Mouse (Mus musculus) heart, embryonic 11.5 days (tissue): ENCODE measurements around the gene Bcl2. TPM values are rescaled to one million over a fixed set of nuclear protein-coding genes. Genes with fewer than 3 reads are reported as not detected.
A peak's percentile ranks its signal among the peaks of the same experiment; 100 is the strongest.
"Not testable (repeated sequence)": the region's sequence is repeated elsewhere in the genome, so short reads cannot be mapped to it uniquely, and the experiment has no call there.

Experiments used
- ATAC-seq: fragments of 200-750 bp; cut with Nextera tagmentation; replicated peaks from 2 replicates; pipeline ENCODE4 v1.8.0; 2017; ENCODE audit warnings: moderate library complexity; ENCODE audit not compliant: insufficient number of reproducible peaks, low FRiP score, low TSS enrichment
- H3K27ac ChIP-seq: fragments of 300-500 bp; sonication (generic); 2 replicates; pipeline ENCODE4 v1.5.1; 2014; ENCODE audit warnings: mild to moderate bottlenecking, low read depth, low read length
- H3K27me3 ChIP-seq: fragments of 300-500 bp; sonication (generic); 2 replicates; pipeline ENCODE4 v1.6.1; 2014; ENCODE audit warnings: mild to moderate bottlenecking, low read length, mixed read lengths; ENCODE audit not compliant: control insufficient read depth, insufficient read depth
- H3K36me3 ChIP-seq: fragments of 300-500 bp; sonication (generic); 2 replicates; pipeline ENCODE4 v1.6.1; 2014; ENCODE audit warnings: mild to moderate bottlenecking, low read length, moderate library complexity, mixed read lengths; ENCODE audit not compliant: control insufficient read depth, insufficient read depth
- H3K4me1 ChIP-seq: fragments of 300-500 bp; sonication (generic); 2 replicates; pipeline ENCODE4 v1.6.1; 2014; ENCODE audit warnings: low read length; ENCODE audit not compliant: control insufficient read depth, insufficient read depth
- H3K4me2 ChIP-seq: fragments of 300-500 bp; sonication (generic); 2 replicates; pipeline ENCODE4 v1.6.1; 2014; ENCODE audit warnings: mild to moderate bottlenecking, moderate library complexity
- H3K4me3 ChIP-seq: fragments of 300-500 bp; sonication (generic); 2 replicates; pipeline ENCODE4 v1.5.1; 2014; ENCODE audit warnings: low read depth, low read length
- H3K9ac ChIP-seq: fragments of 300-500 bp; sonication (generic); 2 replicates; pipeline ENCODE4 v1.6.1; 2014; ENCODE audit warnings: mild to moderate bottlenecking, low read depth, low read length, moderate library complexity
- H3K9me3 ChIP-seq: fragments of 300-500 bp; sonication (generic); replicated peaks from 2 replicates; pipeline ENCODE4 v1.6.1; 2016; ENCODE audit warnings: low read length; ENCODE audit not compliant: control insufficient read depth
- WGBS: fragments of 180-500 bp; shearing (Covaris S2); extraction: QIAGEN DNeasy Blood & Tissue Kit; methylation state at CpG from one replicate; pipeline ENCODE4 v1.1.7; 2014; ENCODE audit not compliant: insufficient replicate concordance; 5-methylcytosine and 5-hydroxymethylcytosine counted together
- polyA plus RNA-seq: library from polyadenylated mRNA; unstranded; fragments of >200 nt; fragmentation: Nextera tagmentation; extraction: Ambion mirVana; gene quantifications from 2 replicates; pipeline ENCODE4 v1.2.1, GENCODE M21; 2014

The Bcl2 gene
- polyA plus RNA-seq, 1 experiment from 2014 or later, result 7.3 TPM

DNA sequence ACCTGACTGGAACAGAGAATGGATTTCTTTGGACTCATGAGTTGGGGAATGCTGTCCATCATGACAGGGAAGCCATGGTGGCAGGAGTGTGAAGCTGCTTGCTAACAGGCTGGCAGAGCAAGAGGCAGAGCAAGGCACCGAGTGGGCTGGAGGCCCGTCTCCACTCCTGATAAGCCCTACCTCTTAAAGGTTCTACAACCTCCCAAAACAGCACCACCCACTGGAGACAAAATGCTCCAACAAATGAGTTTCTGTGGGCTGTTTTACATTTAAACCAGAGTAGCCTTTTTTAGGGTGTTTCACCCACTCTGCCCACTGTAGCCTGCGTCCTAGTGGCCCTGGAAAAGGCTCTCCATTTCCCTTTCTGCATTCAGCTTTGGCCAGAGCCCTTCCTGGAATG is 163.5 kb downstream of the Bcl2 start:
- Histone ChIP-seq H3K9me3 (no peaks in the 10 kb centered on the region), H3K27me3 (no peaks in the 10 kb centered on the region), H3K4me3 (no peak overlapping the region), H3K27ac (no peak overlapping the region), H3K36me3 (no peaks in the 10 kb centered on the region), H3K4me2 (no peak overlapping the region), H3K9ac (no peak overlapping the region), H3K4me1 (peaks cover 20% of the 10 kb centered on the region)
- ATAC-seq, result no peak
- WGBS, result 69% methylated on average over 3 of the region's 3 CpGs

DNA sequence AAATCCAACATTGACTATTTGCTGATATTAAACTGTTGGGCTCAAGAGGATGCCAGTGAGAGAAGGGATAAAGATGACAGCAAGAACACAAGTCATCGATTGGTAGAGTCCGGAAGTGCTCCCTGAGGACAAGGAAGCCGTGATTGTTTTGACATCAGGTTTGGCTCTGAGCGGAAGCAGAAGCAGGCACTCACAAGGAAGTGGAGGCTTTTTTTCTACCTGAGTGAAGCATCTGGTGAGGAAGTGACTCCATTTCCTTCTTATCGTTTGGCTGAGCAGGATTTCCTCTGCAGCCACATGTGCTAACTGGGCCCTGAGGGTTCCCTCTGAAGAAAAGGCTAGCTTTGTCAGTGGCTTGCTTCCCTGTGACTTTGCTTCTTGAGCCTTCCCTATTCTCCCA is 165.0 kb downstream of the Bcl2 start:
- H3K9me3 ChIP-seq, result no peaks in the 10 kb centered on the region
- H3K36me3 ChIP-seq, result no peaks in the 10 kb centered on the region
- peaks cover 5% of the 10 kb centered on the region for H3K4me1 ChIP-seq
- H3K4me2 ChIP-seq, result no peak overlapping the region
- 71% methylated on average over 5 of the region's 5 CpGs for WGBS
- no peak overlapping the region for H3K4me3 ChIP-seq
- no peak overlapping the region for H3K9ac ChIP-seq
- H3K27ac ChIP-seq, result peak overlapping the region; percentile 57; the same call in 1 of the 2 replicates
- ATAC-seq, result no peak
- no peaks in the 10 kb centered on the region for H3K27me3 ChIP-seq

- no peaks in the 10 kb centered on the region for H3K4me1 ChIP-seq
- H3K9me3 ChIP-seq, result no peaks in the 10 kb centered on the region
- H3K9ac ChIP-seq, result no peak overlapping the region
- no peaks in the 10 kb centered on the region for H3K27me3 ChIP-seq
- no peak overlapping the region for H3K4me3 ChIP-seq
- ATAC-seq, result no peak
- no peak overlapping the region for H3K27ac ChIP-seq
- WGBS, result 52% methylated on average over 6 of the region's 6 CpGs
- no peak overlapping the region for H3K4me2 ChIP-seq
- no peaks in the 10 kb centered on the region for H3K36me3 ChIP-seq
Measured at GRCm38 (mm10) chr1:106544817-106545612, 169.1 kb downstream of the Bcl2 start.

DNA sequence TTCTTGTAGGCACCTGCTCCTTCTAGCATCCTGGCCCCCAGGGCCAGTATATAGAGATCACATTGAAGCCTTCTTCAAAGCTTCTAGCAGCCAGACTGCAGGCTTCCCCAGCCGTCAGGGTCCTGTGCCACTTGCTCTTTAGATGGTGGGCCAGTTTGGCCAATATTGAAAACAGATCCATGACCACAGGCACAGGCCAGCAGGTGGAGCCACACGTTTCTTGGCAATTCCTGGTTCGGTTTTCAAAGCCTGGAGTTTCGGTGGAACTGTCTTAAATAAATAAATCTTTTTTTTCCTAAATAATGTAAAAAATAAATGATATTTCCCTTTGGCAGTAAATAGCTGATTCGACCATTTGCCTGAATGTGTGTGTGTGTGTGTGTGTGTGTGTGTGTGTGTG is 171.3 kb downstream of the Bcl2 start:
- H3K27ac ChIP-seq, result no peak overlapping the region
- no peak overlapping the region for H3K4me2 ChIP-seq
- H3K36me3 ChIP-seq, result no peaks in the 10 kb centered on the region
- no peak overlapping the region for H3K4me3 ChIP-seq
- no peak for ATAC-seq
- 46% methylated on average over 5 of the region's 5 CpGs for WGBS
- H3K9me3 ChIP-seq, result no peaks in the 10 kb centered on the region
- H3K9ac ChIP-seq, result no peak overlapping the region
- no peaks in the 10 kb centered on the region for H3K27me3 ChIP-seq
- no peaks in the 10 kb centered on the region for H3K4me1 ChIP-seq

- no peaks in the 10 kb centered on the region for H3K27me3 ChIP-seq
- no peaks in the 10 kb centered on the region for H3K4me1 ChIP-seq
- H3K4me3 ChIP-seq, result no peak overlapping the region
- H3K36me3 ChIP-seq, result no peaks in the 10 kb centered on the region
- no peaks in the 10 kb centered on the region for H3K9me3 ChIP-seq
- H3K27ac ChIP-seq, result no peak overlapping the region
- WGBS, result 83% methylated on average over 8 of the region's 8 CpGs
- no peak overlapping the region for H3K4me2 ChIP-seq
- no peak overlapping the region for H3K9ac ChIP-seq
- ATAC-seq, result no peak
Measured at GRCm38 (mm10) chr1:106541851-106542250, 172.2 kb downstream of the Bcl2 start.

DNA sequence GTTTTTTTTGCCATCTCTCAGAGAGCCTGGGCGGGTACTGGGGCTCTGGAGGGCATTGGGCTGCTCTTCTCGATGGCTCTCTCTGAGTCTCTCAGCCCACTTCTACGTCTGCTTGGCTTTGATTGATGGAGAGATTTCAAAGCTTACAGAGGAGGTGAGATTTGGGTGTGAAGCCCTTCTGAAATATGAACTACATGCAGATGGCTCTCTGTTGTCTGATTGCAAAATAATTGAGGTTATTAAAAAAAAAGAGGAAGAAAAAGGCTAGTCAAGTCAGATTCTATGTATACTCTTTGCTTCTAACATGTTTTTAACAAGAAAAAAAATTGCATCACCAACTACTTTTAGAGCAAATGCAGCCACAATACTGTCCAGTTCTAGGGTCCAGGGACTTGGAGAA is 173.9 kb downstream of the Bcl2 start:
- no peak overlapping the region for H3K4me3 ChIP-seq
- 66% methylated on average over 3 of the region's 3 CpGs for WGBS
- ATAC-seq, result no peak
- H3K4me1 ChIP-seq, result no peaks in the 10 kb centered on the region
- no peak overlapping the region for H3K9ac ChIP-seq
- no peaks in the 10 kb centered on the region for H3K36me3 ChIP-seq
- no peak overlapping the region for H3K27ac ChIP-seq
- no peaks in the 10 kb centered on the region for H3K9me3 ChIP-seq
- no peak overlapping the region for H3K4me2 ChIP-seq
- no peaks in the 10 kb centered on the region for H3K27me3 ChIP-seq

DNA sequence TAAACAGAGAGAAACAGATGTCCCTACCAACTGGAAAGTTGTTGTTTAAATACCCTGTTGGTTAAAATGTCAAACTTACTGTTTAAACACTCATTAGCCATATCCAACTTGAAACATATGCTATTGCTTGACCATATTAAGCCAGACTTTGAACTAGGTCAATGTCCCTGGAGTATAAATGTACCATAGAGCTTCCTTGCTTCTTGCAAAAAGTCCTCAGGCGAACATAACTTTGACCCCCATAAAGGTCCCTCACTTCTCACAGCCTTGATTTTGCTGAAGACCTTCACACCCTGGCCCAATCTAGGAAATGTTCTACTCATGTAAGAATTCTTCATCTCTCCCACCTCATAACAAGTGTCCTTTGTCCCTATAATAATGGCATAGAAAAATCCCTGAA is 175.0 kb downstream of the Bcl2 start:
- 90% methylated on average over 1 of the region's 1 CpGs for WGBS

DNA sequence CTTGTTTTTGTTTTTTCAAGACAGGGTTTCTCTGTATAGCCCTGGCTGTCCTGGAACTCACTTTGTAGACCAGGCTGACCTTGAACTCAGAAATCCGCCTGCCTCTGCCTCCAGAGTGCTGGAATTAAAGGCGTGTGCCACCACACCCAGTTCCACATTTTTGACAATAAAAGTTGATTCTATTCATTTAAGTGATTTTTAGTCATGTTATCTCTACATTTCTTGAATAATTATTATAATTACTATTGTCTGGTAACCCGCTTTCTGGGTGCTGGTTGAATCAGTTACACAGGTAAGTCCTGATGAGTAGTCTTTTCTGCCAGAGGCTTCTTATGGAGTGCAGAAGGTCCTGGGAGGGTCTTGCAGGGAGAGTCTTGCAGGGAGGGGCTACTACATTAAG is 179.2 kb downstream of the Bcl2 start:
- not testable (repeated sequence) for H3K9ac ChIP-seq, H3K4me2 ChIP-seq, ATAC-seq, H3K4me3 ChIP-seq, H3K27ac ChIP-seq, H3K9me3 ChIP-seq, H3K27me3 ChIP-seq, H3K36me3 ChIP-seq, H3K4me1 ChIP-seq
- WGBS, result 86% methylated on average over 3 of the region's 3 CpGs

More for the DNA sequence above, 175.0 kb downstream of the Bcl2 start:
- no peak for ATAC-seq
- Histone ChIP-seq H3K4me2 (no peak overlapping the region), H3K4me3 (no peak overlapping the region), H3K4me1 (no peaks in the 10 kb centered on the region), H3K9ac (no peak overlapping the region), H3K36me3 (no peaks in the 10 kb centered on the region), H3K9me3 (no peaks in the 10 kb centered on the region), H3K27ac (no peak overlapping the region), H3K27me3 (no peaks in the 10 kb centered on the region)

- no peak for ATAC-seq
- H3K9ac ChIP-seq, result no peak overlapping the region
- H3K9me3 ChIP-seq, result no peaks in the 10 kb centered on the region
- H3K27me3 ChIP-seq, result no peaks in the 10 kb centered on the region
- 85% methylated on average over 9 of the region's 9 CpGs for WGBS
- no peak overlapping the region for H3K4me3 ChIP-seq
- no peaks in the 10 kb centered on the region for H3K36me3 ChIP-seq
- no peaks in the 10 kb centered on the region for H3K4me1 ChIP-seq
- no peak overlapping the region for H3K4me2 ChIP-seq
- no peak overlapping the region for H3K27ac ChIP-seq
Measured at GRCm38 (mm10) chr1:106529570-106529969, 184.5 kb downstream of the Bcl2 start.
